Mouse (Mus musculus) hindbrain, embryonic 12.5 days (tissue): ENCODE results near the gene Mdc1. TPM values are rescaled to one million over a fixed set of nuclear protein-coding genes. Genes with fewer than 3 reads are reported as not detected.

Experiments used
- ATAC-seq: fragments of 200-750 bp; cut with Nextera tagmentation; 2 replicates; pipeline ENCODE4 v1.8.0; 2017; ENCODE audit warnings: moderate TSS enrichment; ENCODE audit not compliant: low FRiP score
- H3K27ac ChIP-seq: fragments of 300-500 bp; sonication (generic); 2 replicates; pipeline ENCODE4 v1.5.1; 2016; ENCODE audit warnings: mild to moderate bottlenecking
- H3K27me3 ChIP-seq: fragments of 300-500 bp; sonication (generic); 2 replicates; pipeline ENCODE4 v1.6.1; 2016; ENCODE audit warnings: mild to moderate bottlenecking
- H3K36me3 ChIP-seq: fragments of 300-500 bp; sonication (generic); 2 replicates; pipeline ENCODE4 v1.6.1; 2016; ENCODE audit warnings: mild to moderate bottlenecking
- H3K4me1 ChIP-seq: fragments of 300-500 bp; sonication (generic); 2 replicates; pipeline ENCODE4 v1.6.1; 2016
- H3K4me2 ChIP-seq: fragments of 300-500 bp; sonication (generic); replicated peaks from 2 replicates; pipeline ENCODE4 v1.6.1; 2016; ENCODE audit warnings: mild to moderate bottlenecking
- H3K4me3 ChIP-seq: fragments of 300-500 bp; sonication (generic); 2 replicates; pipeline ENCODE4 v1.5.1; 2016; ENCODE audit warnings: mild to moderate bottlenecking
- H3K9ac ChIP-seq: fragments of 300-500 bp; sonication (generic); 2 replicates; pipeline ENCODE4 v1.6.1; 2016; ENCODE audit warnings: mild to moderate bottlenecking, moderate library complexity
- H3K9me3 ChIP-seq: fragments of 300-500 bp; sonication (generic); replicated peaks from 2 replicates; pipeline ENCODE4 v1.6.1; 2016; ENCODE audit warnings: mild to moderate bottlenecking
- WGBS: fragments of 180-500 bp; shearing (Covaris S2); methylation state at CpG from one replicate; pipeline ENCODE4 v1.1.7; 2016; 5-methylcytosine and 5-hydroxymethylcytosine counted together
- polyA plus RNA-seq: library from polyadenylated mRNA; unstranded; fragments of >200 nt; fragmentation: Nextera tagmentation; extraction: Ambion mirVana; gene quantifications from 2 replicates; pipeline ENCODE4 v1.2.1, GENCODE M21; 2016

Gene Mdc1
- polyA plus RNA-seq, 1 experiment from 2014 or later = 14.4 TPM

DNA sequence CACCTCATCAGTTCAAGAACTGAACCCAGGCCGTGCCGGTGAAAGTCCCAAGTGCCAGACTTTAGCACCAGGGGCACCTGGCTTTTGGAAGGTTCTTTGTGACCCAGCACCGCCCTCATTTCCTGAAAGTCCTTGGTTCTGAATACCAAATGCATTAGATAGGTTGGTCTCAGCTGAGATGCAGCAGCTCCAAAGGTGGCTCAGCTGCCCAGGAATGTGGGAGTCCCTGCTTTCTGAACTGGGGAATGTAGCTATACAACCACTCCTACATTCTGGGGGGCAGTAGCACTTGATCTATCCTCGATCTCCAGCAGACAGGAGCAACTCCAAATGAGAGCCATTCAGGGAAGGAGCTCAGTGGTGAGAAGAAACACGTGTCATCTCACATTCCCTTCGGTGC is 28.6 kb upstream of the Mdc1 start:
- H3K27ac ChIP-seq = no peak overlapping the region
- H3K4me1 ChIP-seq = peaks cover 6% of the 10 kb centered on the region
- no peaks in the 10 kb centered on the region; the same call in 1 of the 2 replicates for H3K27me3 ChIP-seq
- H3K4me3 ChIP-seq = no peak overlapping the region
- WGBS = 75% methylated on average over 6 of the region's 6 CpGs
- no peak overlapping the region for H3K9ac ChIP-seq
- ATAC-seq = no peak
- H3K9me3 ChIP-seq = no peaks in the 10 kb centered on the region
- no peaks in the 10 kb centered on the region for H3K36me3 ChIP-seq
- H3K4me2 ChIP-seq = no peak overlapping the region

DNA sequence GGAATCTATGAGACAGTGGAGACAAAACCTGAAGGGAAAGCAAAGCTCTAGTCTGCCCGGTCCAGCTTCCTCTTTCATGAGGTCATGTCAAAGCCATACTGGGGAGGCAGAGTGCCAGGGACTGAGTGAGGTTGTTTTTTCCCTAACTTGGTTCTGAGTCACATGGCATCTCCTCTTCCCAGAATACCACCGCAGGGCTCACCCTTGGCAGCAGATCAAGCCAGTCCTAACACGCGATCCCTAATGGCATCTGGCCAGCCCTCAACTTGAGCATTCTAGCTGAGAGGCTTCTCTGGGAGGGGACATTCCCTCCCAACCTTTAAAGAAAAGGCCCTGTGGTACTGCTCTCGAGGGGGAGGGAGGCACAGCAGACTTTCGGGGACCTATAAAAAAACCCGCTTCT is 28.1 kb upstream of the Mdc1 start:
- H3K27ac ChIP-seq = no peak overlapping the region
- no peak for ATAC-seq

GRCm38 (mm10) chr17:35813653-35814052 is 27.7 kb upstream of the Mdc1 start:
- no peaks in the 10 kb centered on the region; the same call in 1 of the 2 replicates for H3K27me3 ChIP-seq
- no peaks in the 10 kb centered on the region for H3K9me3 ChIP-seq
- H3K27ac ChIP-seq = no peak overlapping the region
- ATAC-seq = no peak
- H3K4me1 ChIP-seq = peaks cover 6% of the 10 kb centered on the region
- H3K36me3 ChIP-seq = no peaks in the 10 kb centered on the region
- H3K4me3 ChIP-seq = no peak overlapping the region
- no peak overlapping the region for H3K4me2 ChIP-seq
- 85% methylated on average over 7 of the region's 7 CpGs for WGBS
- H3K9ac ChIP-seq = no peak overlapping the region

More for the DNA sequence above, 28.1 kb upstream of the Mdc1 start:
- 65% methylated on average over 7 of the region's 7 CpGs for WGBS
- H3K27me3 ChIP-seq = no peaks in the 10 kb centered on the region; the same call in 1 of the 2 replicates
- peaks cover 6% of the 10 kb centered on the region for H3K4me1 ChIP-seq
- no peak overlapping the region for H3K9ac ChIP-seq
- H3K9me3 ChIP-seq = no peaks in the 10 kb centered on the region
- H3K4me3 ChIP-seq = no peak overlapping the region
- no peaks in the 10 kb centered on the region for H3K36me3 ChIP-seq
- H3K4me2 ChIP-seq = no peak overlapping the region

DNA sequence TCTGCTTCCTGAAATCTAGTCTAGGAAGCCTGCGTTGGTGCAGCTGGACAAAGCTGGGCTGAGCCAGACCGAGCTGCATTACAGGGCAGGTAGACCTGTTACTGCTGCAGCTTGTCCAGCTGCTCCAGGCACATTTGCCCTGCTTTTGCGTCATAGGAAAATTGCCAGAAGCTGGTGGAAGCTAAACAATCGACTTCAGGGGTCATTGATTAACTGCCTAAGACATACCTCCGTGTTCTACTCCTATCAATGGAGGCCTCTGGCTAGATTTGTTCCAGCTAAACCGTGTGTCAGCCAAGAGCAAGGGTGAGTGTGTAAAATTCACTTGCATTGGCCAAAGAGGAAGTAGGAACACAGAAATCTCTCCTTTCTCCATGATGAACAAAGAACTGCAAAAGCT is 26.6 kb upstream of the Mdc1 start:
- Histone ChIP-seq H3K27ac (no peak overlapping the region), H3K4me2 (no peak overlapping the region), H3K36me3 (no peaks in the 10 kb centered on the region), H3K9ac (no peak overlapping the region), H3K4me1 (peaks cover 6% of the 10 kb centered on the region), H3K27me3 (peaks cover 6% of the 10 kb centered on the region), H3K9me3 (no peaks in the 10 kb centered on the region), H3K4me3 (no peak overlapping the region)
- ATAC-seq = no peak
- WGBS = 59% methylated on average over 6 of the region's 6 CpGs

DNA sequence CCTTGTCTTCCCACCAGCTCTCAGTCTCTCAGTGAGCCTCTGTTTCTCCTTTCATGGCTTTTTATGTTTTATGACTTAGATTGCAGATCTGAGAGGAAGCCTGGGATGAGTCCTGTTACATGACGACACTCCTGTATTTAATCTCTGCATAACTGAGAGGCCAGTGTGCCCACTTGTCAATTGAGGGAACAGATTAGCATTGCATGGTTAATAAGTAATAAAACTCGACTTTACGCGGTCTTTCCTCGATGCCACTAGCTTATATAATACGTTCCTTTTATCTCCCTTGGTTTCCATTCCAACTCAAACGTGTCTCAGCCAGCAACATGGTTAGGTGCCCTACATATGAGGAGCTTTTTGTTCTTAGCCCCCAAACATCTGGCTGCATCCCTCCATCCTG is 25.5 kb upstream of the Mdc1 start:
- peaks cover 9% of the 10 kb centered on the region for H3K4me1 ChIP-seq
- peaks cover 17% of the 10 kb centered on the region for H3K27me3 ChIP-seq
- H3K4me2 ChIP-seq = no peak overlapping the region
- H3K36me3 ChIP-seq = no peaks in the 10 kb centered on the region
- no peak overlapping the region for H3K27ac ChIP-seq
- no peak for ATAC-seq
- no peak overlapping the region for H3K4me3 ChIP-seq
- H3K9me3 ChIP-seq = no peaks in the 10 kb centered on the region
- whole genome bisulfite sequencing = 72% methylated on average over 7 of the region's 7 CpGs
- H3K9ac ChIP-seq = no peak overlapping the region

DNA sequence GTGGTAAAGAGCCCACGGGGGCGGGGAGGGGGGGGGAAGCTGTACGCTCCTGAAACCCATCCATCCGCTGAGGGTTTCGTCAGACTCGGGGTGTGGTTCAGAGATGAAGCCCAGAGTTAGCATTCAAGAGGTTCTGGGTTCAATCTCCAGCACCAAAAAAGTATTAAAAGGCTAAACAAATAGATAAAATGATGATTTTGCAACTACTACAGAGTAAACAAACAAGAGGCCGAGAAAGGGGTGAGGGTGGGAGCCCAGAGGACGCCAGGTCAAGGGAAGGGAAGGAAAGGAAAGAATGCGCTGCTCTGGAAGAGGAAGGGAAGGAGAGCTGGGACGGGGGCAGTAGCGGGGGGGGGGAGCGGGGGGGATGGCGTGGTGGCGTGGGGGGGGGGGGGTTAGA is 24.6 kb upstream of the Mdc1 start:
- H3K4me3 ChIP-seq = no peak overlapping the region
- H3K27me3 ChIP-seq = peaks cover 18% of the 10 kb centered on the region
- 38% methylated on average over 8 of the region's 14 CpGs for WGBS
- H3K9ac ChIP-seq = no peak overlapping the region
- H3K4me2 ChIP-seq = no peak overlapping the region
- H3K27ac ChIP-seq = no peak overlapping the region
- H3K4me1 ChIP-seq = peaks cover 17% of the 10 kb centered on the region
- no peaks in the 10 kb centered on the region for H3K9me3 ChIP-seq
- H3K36me3 ChIP-seq = no peaks in the 10 kb centered on the region
- no peak for ATAC-seq

GRCm38 (mm10) chr17:35817226-35817625 is 24.1 kb upstream of the Mdc1 start:
- Histone ChIP-seq H3K9ac (no peak overlapping the region), H3K4me3 (no peak overlapping the region), H3K36me3 (no peaks in the 10 kb centered on the region), H3K4me2 (no peak overlapping the region), H3K9me3 (no peaks in the 10 kb centered on the region), H3K27me3 (peaks cover 18% of the 10 kb centered on the region), H3K4me1 (peaks cover 22% of the 10 kb centered on the region), H3K27ac (no peak overlapping the region)
- no peak for ATAC-seq
- WGBS = 44% methylated on average over 10 of the region's 10 CpGs

DNA sequence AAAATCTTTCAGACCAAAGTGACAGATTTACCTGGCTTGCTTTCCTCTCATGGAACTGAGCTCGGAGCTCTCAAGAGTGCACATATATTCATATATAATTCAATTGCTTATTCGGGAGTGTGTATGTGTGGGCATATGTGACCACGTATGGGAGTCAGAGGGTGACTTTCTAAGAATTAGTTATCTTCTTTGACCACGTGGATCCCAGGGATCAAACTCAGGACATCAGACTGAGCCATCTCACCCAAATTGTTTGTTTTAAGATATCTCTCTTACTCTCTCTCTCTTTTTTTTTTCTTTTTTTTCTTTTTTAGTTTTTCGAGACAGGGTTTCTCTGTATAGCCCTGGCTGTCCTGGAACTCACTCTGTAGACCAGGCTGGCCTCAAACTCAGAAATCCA is 21.2 kb upstream of the Mdc1 start:
- WGBS = 84% methylated on average over 5 of the region's 5 CpGs

GRCm38 (mm10) chr17:35821439-35822430 is 19.6 kb upstream of the Mdc1 start, which contains the start of gene Ier3:
Ier3 (plus strand) TSS chr17:35821684.
- H3K9me3 ChIP-seq = no peaks in the 10 kb centered on the region
- peaks cover 36% of the 10 kb centered on the region for H3K4me1 ChIP-seq
- peaks cover 16% of the 10 kb centered on the region for H3K36me3 ChIP-seq
- WGBS = under 1% methylated on average over 62 of the region's 62 CpGs
- peak within 1 kb of the TSS; percentile 74 for H3K9ac ChIP-seq
- peak within 1 kb of the TSS; percentile 83 for H3K4me2 ChIP-seq
- ATAC-seq = no peak
- H3K4me3 ChIP-seq = peak within 1 kb of the TSS; percentile 58
- peaks cover 18% of the 10 kb centered on the region for H3K27me3 ChIP-seq
- H3K27ac ChIP-seq = peak within 1 kb of the TSS; percentile 78; the same call in 1 of the 2 replicates

More for the DNA sequence above, 21.2 kb upstream of the Mdc1 start:
- Histone ChIP-seq H3K27ac (no peak overlapping the region), H3K9me3 (no peaks in the 10 kb centered on the region), H3K4me1 (peaks cover 36% of the 10 kb centered on the region), H3K36me3 (0 out of 2 replicates have a peak, but pooled peaks cover 1% of the 10 kb centered on the region), H3K4me2 (no peak overlapping the region), H3K27me3 (peaks cover 18% of the 10 kb centered on the region), H3K9ac (no peak overlapping the region), H3K4me3 (no peak overlapping the region)
- no peak for ATAC-seq

DNA sequence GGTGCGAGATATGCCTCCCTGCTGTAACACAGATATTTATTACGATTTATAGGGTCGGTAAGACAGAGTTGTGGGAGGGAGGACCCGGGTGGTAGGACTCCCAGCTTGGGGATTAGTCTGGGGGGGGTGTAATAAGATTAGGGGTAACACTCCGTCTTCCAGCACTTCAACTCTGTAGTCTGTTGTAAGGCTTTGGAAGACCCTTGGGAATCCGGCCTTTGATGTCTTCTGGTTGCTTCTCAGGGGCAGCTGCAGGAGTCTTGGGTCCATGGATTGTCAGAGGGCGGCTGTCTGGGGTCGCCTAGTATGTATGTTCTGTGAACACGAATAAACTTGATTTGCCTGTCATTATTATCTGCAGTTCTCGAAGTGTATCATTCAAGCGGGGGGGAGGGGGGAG is 18.8 kb upstream of the Mdc1 start:
- peak overlapping the region; percentile 83 for H3K4me2 ChIP-seq
- peaks cover 33% of the 10 kb centered on the region for H3K4me1 ChIP-seq
- peak overlapping the region; percentile 74; the same call in 1 of the 2 replicates for H3K9ac ChIP-seq
- peak overlapping the region; percentile 78 for H3K27ac ChIP-seq
- peaks cover 18% of the 10 kb centered on the region for H3K27me3 ChIP-seq
- H3K36me3 ChIP-seq = peaks cover 24% of the 10 kb centered on the region
- 3% methylated on average over 11 of the region's 11 CpGs for WGBS
- H3K9me3 ChIP-seq = no peaks in the 10 kb centered on the region
- peak overlapping the region; percentile 58 for H3K4me3 ChIP-seq
- ATAC-seq = peak; percentile 17

DNA sequence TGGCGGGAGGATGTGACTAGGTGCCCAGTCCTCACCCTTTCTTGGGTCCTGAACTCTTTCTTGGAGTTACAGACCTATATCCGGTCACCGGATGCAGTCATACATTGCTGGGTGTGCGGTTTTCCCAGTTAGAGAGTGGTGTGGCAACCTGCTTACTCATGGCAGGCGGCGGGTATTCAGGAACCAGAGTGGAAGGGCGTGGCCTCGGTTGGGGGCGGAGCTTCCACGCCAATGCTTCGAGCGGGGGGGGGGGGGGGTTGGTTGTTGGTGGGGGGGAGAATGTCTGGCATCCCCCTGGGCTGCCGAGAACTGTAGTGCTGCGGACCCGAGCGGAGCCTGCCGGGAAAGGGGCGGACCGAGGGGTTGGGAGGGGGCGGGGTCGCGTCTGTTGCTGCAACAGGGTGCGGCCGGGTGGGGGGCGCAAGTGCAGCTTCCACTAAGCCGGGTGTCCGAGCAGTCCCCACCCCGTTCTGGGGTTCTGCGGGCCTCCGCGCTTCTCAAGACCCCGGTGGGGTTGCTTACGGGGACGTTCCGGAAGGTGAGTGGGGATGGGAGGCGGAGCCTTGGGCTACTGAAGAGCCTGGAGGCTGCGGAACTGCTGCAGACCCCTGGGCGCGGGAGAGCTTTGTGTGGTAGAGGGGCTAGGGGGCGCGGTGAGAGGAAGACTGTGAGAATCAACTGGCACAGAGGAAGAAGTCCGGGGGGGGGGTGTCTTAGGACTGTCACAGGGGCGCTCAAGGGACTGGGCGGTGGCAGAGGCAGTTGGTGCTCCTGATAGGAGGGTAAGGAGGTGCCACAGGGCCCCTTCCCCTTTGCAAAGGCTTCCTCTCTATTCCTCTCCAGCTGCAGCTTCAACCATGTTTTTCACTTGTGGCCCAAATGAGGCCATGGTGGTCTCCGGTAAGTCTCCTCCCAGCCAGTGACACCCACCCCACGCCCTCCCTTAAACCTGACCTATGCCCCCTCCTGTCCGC is 18.1 kb upstream of the Mdc1 start, which contains the start of gene Flot1:
Gene Flot1 (plus strand): TSS at position 267 of the 974 bp plus-strand sequence.
- H3K27ac ChIP-seq = peak within 1 kb of the TSS; percentile 78
- peaks cover 31% of the 10 kb centered on the region for H3K36me3 ChIP-seq
- H3K4me2 ChIP-seq = peak within 1 kb of the TSS; percentile 83
- peak within 1 kb of the TSS; percentile 74 for H3K9ac ChIP-seq
- H3K4me1 ChIP-seq = peaks cover 33% of the 10 kb centered on the region
- under 1% methylated on average over 45 of the region's 47 CpGs for WGBS
- peak; percentile 90 for ATAC-seq
- peak within 1 kb of the TSS; percentile 58 for H3K4me3 ChIP-seq
- H3K9me3 ChIP-seq = no peaks in the 10 kb centered on the region
- H3K27me3 ChIP-seq = peaks cover 18% of the 10 kb centered on the region
